Mouse (Mus musculus) CD4-positive, CD25-positive, alpha-beta regulatory T cell, adult 4 months (primary cell): ENCODE results near the gene D430019H16Rik. TPM values are rescaled to one million over a fixed set of nuclear protein-coding genes. Genes with fewer than 3 reads are reported as not detected.
A peak's percentile ranks its signal among the peaks of the same experiment; 100 is the strongest.

Source experiments
- ATAC-seq: one replicate; pipeline ENCODE4 v1.8.0; 2017
- polyA plus RNA-seq, 2 experiments: library from polyadenylated mRNA; unstranded; fragments of 100-300 nt; shearing (Covaris generic); gene quantifications; one replicate each; pipeline ENCODE4 v1.2.1; 2017

D430019H16Rik gene
- polyA plus RNA-seq: under 1 TPM; 0.39 to 0.70 TPM

GRCm38 (mm10) chr12:105453670-105454257, at the start of gene D430019H16Rik:
Gene D430019H16Rik, plus strand, starts transcription at chr12:105453856.
- ATAC-seq: no peak

GRCm38 (mm10) chr12:105406008-105406407, 47.6 kb upstream of the D430019H16Rik start:
- ATAC-seq: no peak

- no peak for ATAC-seq
These were observed 39.7 kb upstream of the D430019H16Rik start for GRCm38 (mm10) chr12:105413909-105414308.

GRCm38 (mm10) chr12:105420476-105420875, 33.2 kb upstream of the D430019H16Rik start:
- no peak for ATAC-seq

GRCm38 (mm10) chr12:105426541-105426940, 27.1 kb upstream of the D430019H16Rik start:
- no peak for ATAC-seq

GRCm38 (mm10) chr12:105427039-105427757, 26.5 kb upstream of the D430019H16Rik start:
- no peak for ATAC-seq

GRCm38 (mm10) chr12:105431872-105432271, 21.8 kb upstream of the D430019H16Rik start:
- no peak for ATAC-seq

GRCm38 (mm10) chr12:105432807-105433206, 20.8 kb upstream of the D430019H16Rik start:
- ATAC-seq: no peak

GRCm38 (mm10) chr12:105438259-105438658, 15.4 kb upstream of the D430019H16Rik start:
- ATAC-seq: no peak

- ATAC-seq: no peak
These were observed 13.7 kb upstream of the D430019H16Rik start for GRCm38 (mm10) chr12:105439976-105440375.

- no peak for ATAC-seq
These were observed 10.1 kb upstream of the D430019H16Rik start for GRCm38 (mm10) chr12:105443569-105443968.

- ATAC-seq: peak; percentile 47
These were observed 7.9 kb upstream of the D430019H16Rik start for GRCm38 (mm10) chr12:105445767-105446166.

GRCm38 (mm10) chr12:105449239-105449638, 4.4 kb upstream of the D430019H16Rik start:
- no peak for ATAC-seq

GRCm38 (mm10) chr12:105454258-105455062, 804 bp downstream of the D430019H16Rik start:
- ATAC-seq: peak; percentile 71

- peak; percentile 69 for ATAC-seq
These were observed 1.5 kb downstream of the D430019H16Rik start for GRCm38 (mm10) chr12:105455063-105455559.

GRCm38 (mm10) chr12:105458791-105459190, 5.1 kb downstream of the D430019H16Rik start:
- ATAC-seq: no peak

GRCm38 (mm10) chr12:105461066-105461465, 7.4 kb downstream of the D430019H16Rik start:
- no peak for ATAC-seq

GRCm38 (mm10) chr12:105469026-105469425, 15.4 kb downstream of the D430019H16Rik start:
- no peak for ATAC-seq

GRCm38 (mm10) chr12:105475230-105475911, 21.7 kb downstream of the D430019H16Rik start:
- ATAC-seq: peak; percentile 51

- peak; percentile 57 for ATAC-seq
These were observed 22.8 kb downstream of the D430019H16Rik start for GRCm38 (mm10) chr12:105476453-105476852.

- ATAC-seq: no peak
These were observed 23.3 kb downstream of the D430019H16Rik start for GRCm38 (mm10) chr12:105476993-105477392.

- no peak for ATAC-seq
These were observed 29.8 kb downstream of the D430019H16Rik start for GRCm38 (mm10) chr12:105483503-105483902.
